In genomic region chr3:81742124-81742523, GRCm38 (mm10) we compare ENCODE assay signal across 26 mouse cellular contexts.
DNase-seq lines count a peak whose midpoint lies in the region; ATAC-seq and TF ChIP-seq lines count a peak whose summit lies in the region.
"Had no signal": no experiment of that assay in that cellular context is flagged by ENCODE, and none has a peak within 500 bp of the region (broad histone marks: within the 10 kb centered on the region; RNA-seq: fewer than 3 reads in every experiment).

No protein-coding gene starts in this region.

- TF ChIP-seq CTCF in lung, postnatal 0 days (IDR thresholded peaks at IDR 0.05) = no peak

- H3K4me2 ChIP-seq in lung, postnatal 0 days (replicated peaks; ENCODE audit: low read depth, low read length) = no peak overlapping the region
- H3K4me2 ChIP-seq: embryonic facial prominence, embryonic 12.5 days; forebrain, embryonic 12.5 days; forebrain, embryonic 15.5 days; heart, embryonic 12.5 days; heart, embryonic 15.5 days; hindbrain, embryonic 13.5 days had no signal

- no peaks in the 10 kb centered on the region for H3K27me3 ChIP-seq in lung, postnatal 0 days (replicated peaks; ENCODE audit: insufficient read depth, low read length)
- no peaks in the 10 kb centered on the region for H3K27me3 ChIP-seq in limb, embryonic 10.5 days (ENCODE audit: low read depth, poor library complexity, severe bottlenecking)
- H3K27me3 ChIP-seq: embryonic facial prominence, embryonic 12.5 days; forebrain, embryonic 12.5 days; forebrain, embryonic 15.5 days; heart, embryonic 12.5 days; heart, embryonic 15.5 days; hindbrain, embryonic 13.5 days had no signal

- no peak overlapping the region for H3K9ac ChIP-seq in lung, postnatal 0 days (replicated peaks; ENCODE audit: low read depth)
- H3K9ac ChIP-seq: embryonic facial prominence, embryonic 12.5 days; forebrain, embryonic 12.5 days; forebrain, embryonic 15.5 days; heart, embryonic 12.5 days; heart, embryonic 15.5 days; hindbrain, embryonic 13.5 days had no signal

- H3K9me3 ChIP-seq in lung, postnatal 0 days (ENCODE audit: low read length) = no peaks in the 10 kb centered on the region
- no peaks in the 10 kb centered on the region for H3K9me3 ChIP-seq in limb, embryonic 10.5 days (replicated peaks)
- H3K9me3 ChIP-seq: embryonic facial prominence, embryonic 12.5 days; forebrain, embryonic 12.5 days; forebrain, embryonic 15.5 days; heart, embryonic 12.5 days; heart, embryonic 15.5 days; hindbrain, embryonic 10.5 days; hindbrain, embryonic 13.5 days had no signal

- H3K4me1 ChIP-seq in lung, postnatal 0 days (ENCODE audit: insufficient read depth, low read depth, low read length) = no peaks in the 10 kb centered on the region
- 0 out of 2 replicates have a peak, but pooled peaks cover 3% of the 10 kb centered on the region for H3K4me1 ChIP-seq in limb, embryonic 10.5 days
- H3K4me1 ChIP-seq: embryonic facial prominence, embryonic 12.5 days; forebrain, embryonic 12.5 days; forebrain, embryonic 15.5 days; heart, embryonic 12.5 days; heart, embryonic 15.5 days; hindbrain, embryonic 10.5 days; hindbrain, embryonic 13.5 days had no signal

- no peak for TF ChIP-seq EP300 in lung, postnatal 0 days (IDR thresholded peaks at IDR 0.05)

- ATAC-seq in lung, postnatal 0 days = no peak
- ATAC-seq in megakaryocyte, adult 5-6 weeks (ENCODE audit: poor library complexity, severe bottlenecking) = no peak
- no peak for ATAC-seq in cerebellum, adult (ENCODE audit: insufficient number of reproducible peaks, low FRiP score, low TSS enrichment)
- ATAC-seq: activated CD4-positive, CD25-positive, alpha-beta regulatory T cell, adult 4 months; CD4-positive, CD25-positive, alpha-beta regulatory T cell, adult 4 months; forebrain, embryonic 15.5 days; hindbrain, postnatal 0 days had no signal

- H3K4me3 ChIP-seq in lung, postnatal 0 days (ENCODE audit: low read depth, low read length) = no peak overlapping the region
- no peak overlapping the region for H3K4me3 ChIP-seq in limb, embryonic 10.5 days
- H3K4me3 ChIP-seq: embryonic facial prominence, embryonic 12.5 days; erythroblast, embryonic 14.5 days; forebrain, embryonic 12.5 days; forebrain, embryonic 15.5 days; heart, embryonic 12.5 days; heart, embryonic 15.5 days; hindbrain, embryonic 10.5 days; hindbrain, embryonic 13.5 days had no signal

- DNase-seq in lung, postnatal 0 days (ENCODE audit: low spot score) = peak; percentile 9
- DNase-seq in lung, postnatal 25 days (ENCODE audit: low spot score) = no peak
- DNase-seq in limb, embryonic 10.5 days (ENCODE audit: low spot score) = no peak
- DNase-seq in mesoderm, embryonic 11.5 days (ENCODE audit: low read depth, low spot score) = peak; percentile 6
- DNase-seq: adrenal gland, adult 8-10 months; adrenal gland, postnatal 25 days; cerebellum, adult 18-20 months; cerebellum, adult 9-10 months; cerebellum, postnatal 14 days; gastrocnemius, postnatal 25 days; heart, adult 18-20 months; heart, postnatal 10 days; heart, postnatal 36 days had no signal

- no peak overlapping the region for H3K27ac ChIP-seq in lung, postnatal 0 days (ENCODE audit: low read length)
- H3K27ac ChIP-seq in limb, embryonic 10.5 days = 0 out of 2 replicates have a peak overlapping the region, but pooled peaks have one; percentile 14
- H3K27ac ChIP-seq: embryonic facial prominence, embryonic 12.5 days; forebrain, embryonic 12.5 days; forebrain, embryonic 15.5 days; heart, embryonic 15.5 days; hindbrain, embryonic 10.5 days; hindbrain, embryonic 13.5 days; hindbrain, postnatal 0 days had no signal

- no peaks in the 10 kb centered on the region for H3K36me3 ChIP-seq in lung, postnatal 0 days (ENCODE audit: insufficient read depth, low read length)
- H3K36me3 ChIP-seq in limb, embryonic 10.5 days = no peaks in the 10 kb centered on the region
- H3K36me3 ChIP-seq: embryonic facial prominence, embryonic 12.5 days; forebrain, embryonic 12.5 days; forebrain, embryonic 15.5 days; heart, embryonic 12.5 days; heart, embryonic 15.5 days; hindbrain, embryonic 10.5 days; hindbrain, embryonic 13.5 days had no signal

- WGBS in lung, postnatal 0 days = 9% methylated on average over 5 of the region's 5 CpGs
- WGBS in limb, embryonic 10.5 days = 38% methylated on average over 5 of the region's 5 CpGs

Comparison
In these comparisons a context has a peak if more than half of its experiments do, and no peak if none do; other contexts are left out.
1. DNase-seq: peak in lung, postnatal 0 days (single experiment) and mesoderm, embryonic 11.5 days (single experiment); none in lung, postnatal 25 days (single experiment) and limb, embryonic 10.5 days (single experiment).